Mouse (Mus musculus): ENCODE data around the gene Ube2n. TPM values are rescaled to one million over a fixed set of nuclear protein-coding genes. Genes with fewer than 3 reads are reported as not detected.

Gene Ube2n
- polyA plus RNA-seq (2012; rRNA removed; ENCODE audit: low replicate concordance): 69.9 and 71.4 TPM in 2 replicates

DNA sequence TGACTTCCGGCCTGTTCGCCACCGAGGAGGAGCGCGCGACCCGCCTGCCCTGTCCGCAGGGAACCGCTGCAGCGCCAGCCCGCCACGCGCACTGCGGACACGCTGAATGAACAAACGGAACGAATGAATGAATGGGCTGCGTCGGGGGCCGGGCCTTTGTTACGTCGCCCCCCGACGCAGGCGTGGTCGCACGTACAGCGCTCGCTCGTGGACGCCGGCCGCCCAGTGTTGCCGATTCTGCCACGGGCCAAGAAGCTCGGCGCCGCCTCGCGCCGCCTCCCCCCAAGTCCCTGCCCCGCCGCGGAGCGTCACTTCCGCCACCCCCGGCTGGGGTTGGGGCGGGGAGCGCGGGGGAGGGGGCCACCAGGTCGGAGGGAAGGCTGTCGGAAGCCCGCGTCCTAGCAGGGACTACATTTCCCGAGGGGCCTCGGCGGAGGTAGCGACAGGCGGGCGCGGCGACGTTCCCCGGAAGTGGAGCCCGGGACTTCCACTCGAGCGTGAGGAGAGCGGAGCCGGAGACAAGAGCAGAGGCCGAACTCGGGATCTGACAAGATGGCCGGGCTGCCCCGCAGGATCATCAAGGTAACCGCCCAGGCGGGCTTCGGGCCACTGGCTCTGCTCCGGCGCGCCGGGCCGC is at the start of gene Ube2n:
Ube2n (plus strand) TSS at position 490 of the 637 bp plus-strand sequence.

GRCm38 (mm10) chr10:95501463-95502081 is 13.4 kb upstream of the Ube2n start, which contains the start of gene Mrpl42:
TSS of gene Mrpl42 (minus strand) at chr10:95501940.

GRCm38 (mm10) chr10:95563851-95564845 is 49.2 kb downstream of the Ube2n start, which contains the start of gene Nudt4:
TSS of gene Nudt4 (minus strand) at chr10:95564146.

Other genes starting within 250 kb of the Ube2n start
- 12.2 and 18.1 TPM in 2 replicates for gene Cradd, start 191.0 kb upstream of the Ube2n start, polyA plus RNA-seq (2012; rRNA removed; ENCODE audit: low replicate concordance)
- 9.7 and 53.0 TPM in 2 replicates for gene Socs2, start 98.0 kb upstream of the Ube2n start, polyA plus RNA-seq (2012; rRNA removed; ENCODE audit: low replicate concordance)
- gene Mrpl42, start 13.2 kb upstream of the Ube2n start, polyA plus RNA-seq (2012; rRNA removed; ENCODE audit: low replicate concordance): 142 and 174 TPM in 2 replicates
- 43.0 and 80.8 TPM in 2 replicates for gene Nudt4, start 49.0 kb downstream of the Ube2n start, polyA plus RNA-seq (2012; rRNA removed; ENCODE audit: low replicate concordance)
- gene Anapc15-ps, start 158.3 kb downstream of the Ube2n start, polyA plus RNA-seq (2012; rRNA removed; ENCODE audit: low replicate concordance): not detected in 2 replicates

Measured in subcutaneous adipose tissue, adult 2 months (tissue).